Mouse (Mus musculus) hindbrain, embryonic 16.5 days (tissue): Measurements from ENCODE around the gene Otub1. TPM values are rescaled to one million over a fixed set of nuclear protein-coding genes. Genes with fewer than 3 reads are reported as not detected.

Source experiments
- polyA plus RNA-seq: library from polyadenylated mRNA; unstranded; fragments of >200 nt; fragmentation: Nextera tagmentation; extraction: Ambion mirVana; gene quantifications from 2 replicates; pipeline ENCODE4 v1.2.1, GENCODE M21; 2015

The Otub1 gene
- polyA plus RNA-seq, 1 experiment from 2014 or later, result 246 TPM

Other genes starting within 250 kb of the Otub1 start
- 89.4 and 96.8 TPM in 2 replicates for gene Ppp1r14b, start 231.3 kb downstream of the Otub1 start, polyA plus RNA-seq
- 13.1 and 13.8 TPM in 2 replicates for gene Plcb3, start 229.8 kb downstream of the Otub1 start, polyA plus RNA-seq
- 159 and 192 TPM in 2 replicates for gene Fkbp2, start 225.8 kb downstream of the Otub1 start, polyA plus RNA-seq
- gene Vegfb, start 218.7 kb downstream of the Otub1 start, polyA plus RNA-seq, result 49.6 and 71.2 TPM in 2 replicates
- gene Dnajc4, start 213.7 kb downstream of the Otub1 start, polyA plus RNA-seq, result 22.7 and 24.8 TPM in 2 replicates
- 20.6 and 21.8 TPM in 2 replicates for gene Nudt22, start 210.2 kb downstream of the Otub1 start, polyA plus RNA-seq
- gene Trpt1, start 210.2 kb downstream of the Otub1 start, polyA plus RNA-seq, result 22.7 and 25.3 TPM in 2 replicates
- gene Fermt3, start 186.8 kb downstream of the Otub1 start, polyA plus RNA-seq, result 4.0 and 5.7 TPM in 2 replicates
- 214 and 236 TPM in 2 replicates for gene Stip1, start 166.3 kb downstream of the Otub1 start, polyA plus RNA-seq
- gene Macrod1, start 149.5 kb downstream of the Otub1 start, polyA plus RNA-seq, result 6.3 and 7.1 TPM in 2 replicates
- 8.8 and 11.3 TPM in 2 replicates for gene Flrt1, start 100.6 kb downstream of the Otub1 start, polyA plus RNA-seq
- gene Cox8a, start 11.3 kb upstream of the Otub1 start, polyA plus RNA-seq, result 1,071 and 1,270 TPM in 2 replicates
- gene Naa40, start 34.9 kb upstream of the Otub1 start, polyA plus RNA-seq, result 60.6 and 66.9 TPM in 2 replicates
- 10.5 and 18.5 TPM in 2 replicates for gene Rcor2, start 61.0 kb upstream of the Otub1 start, polyA plus RNA-seq
- 40.5 and 43.2 TPM in 2 replicates for gene Mark2, start 135.5 kb upstream of the Otub1 start, polyA plus RNA-seq
- gene Spindoc, start 176.7 kb upstream of the Otub1 start, polyA plus RNA-seq, result 23.4 and 34.0 TPM in 2 replicates
- 11.2 and 12.4 TPM in 2 replicates for gene 2700081O15Rik, start 211.3 kb upstream of the Otub1 start, polyA plus RNA-seq